Mouse (Mus musculus) ES-Bruce4 (cell line): ENCODE measurements at regions not wholly inside any gene's neighbourhood (a gene's known extent, or its start where the extent isn't known, plus 50 kb on each side); places are given as distances from the start of the nearest gene placed in this dataset.

Experiments used
- H3K27ac ChIP-seq: 2 replicates; pipeline ENCODE4 v1.5.1; 2012; ENCODE audit warnings: low read length, inconsistent platforms; ENCODE audit not compliant: insufficient read depth
- H3K27me3 ChIP-seq: 2 replicates; pipeline ENCODE4 v1.6.1; 2012; ENCODE audit warnings: mild to moderate bottlenecking, low read length, inconsistent platforms; ENCODE audit not compliant: control insufficient read depth, poor library complexity, insufficient read depth, severe bottlenecking
- H3K36me3 ChIP-seq: 2 replicates; pipeline ENCODE4 v1.6.1; 2012; ENCODE audit warnings: inconsistent platforms, mild to moderate bottlenecking, low read length, moderate library complexity; ENCODE audit not compliant: control insufficient read depth, poor library complexity, insufficient read depth, severe bottlenecking
- H3K4me1 ChIP-seq: one replicate; pipeline ENCODE4 v1.8.1; 2011; ENCODE audit warnings: low read length; ENCODE audit not compliant: control insufficient read depth, insufficient read depth
- H3K4me3 ChIP-seq: 2 replicates; pipeline ENCODE4 v1.5.1; 2011; ENCODE audit warnings: low read depth, mild to moderate bottlenecking, low read length
- H3K9ac ChIP-seq: 2 replicates; pipeline ENCODE4 v1.6.1; 2012; ENCODE audit warnings: low read depth, mild to moderate bottlenecking, inconsistent platforms; ENCODE audit not compliant: poor library complexity, severe bottlenecking
- H3K9me3 ChIP-seq: replicated peaks from 2 replicates; pipeline ENCODE4 v1.6.1; 2012; ENCODE audit warnings: mild to moderate bottlenecking, low read length, inconsistent platforms; ENCODE audit not compliant: control insufficient read depth, poor library complexity, insufficient read depth, severe bottlenecking
- CTCF ChIP-seq: IDR thresholded peaks from one replicate; pipeline ENCODE4 v1.8.1; 2011; ENCODE audit warnings: low read depth, low read length
- EP300 ChIP-seq: IDR thresholded peaks from 2 replicates; pipeline ENCODE4 v1.6.1; 2011; ENCODE audit warnings: low read depth, low read length; ENCODE audit not compliant: insufficient read depth
- POLR2A ChIP-seq: IDR thresholded peaks from one replicate; pipeline ENCODE4 v1.8.1; 2011; ENCODE audit warnings: low read length; ENCODE audit not compliant: insufficient read depth

DNA sequence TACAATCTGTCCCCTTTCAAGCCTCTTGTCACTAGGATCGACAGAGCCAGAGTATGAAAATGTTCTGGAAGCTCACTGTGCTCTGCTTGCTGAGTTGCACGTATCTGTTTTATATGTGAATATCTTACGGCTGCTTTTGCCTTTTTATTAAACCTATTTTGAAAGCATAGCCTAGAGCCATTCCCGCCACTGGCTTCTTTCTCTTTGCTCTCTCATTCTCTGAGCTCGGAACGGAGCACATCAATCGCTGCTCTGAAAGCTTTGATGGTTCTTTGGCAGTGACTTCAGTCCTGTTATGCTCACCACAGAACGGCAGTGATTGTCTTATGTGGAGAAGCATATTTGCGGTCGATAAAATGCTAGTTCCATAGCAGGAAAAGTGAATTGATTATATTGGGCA lies 128.9 kb upstream of the Satb2 start:
- Histone ChIP-seq H3K27ac (no peak overlapping the region), H3K9me3 (no peaks in the 10 kb centered on the region), H3K4me1 (no peaks in the 10 kb centered on the region), H3K9ac (no peak overlapping the region), H3K4me3 (no peak overlapping the region), H3K36me3 (no peaks in the 10 kb centered on the region), H3K27me3 (no peaks in the 10 kb centered on the region)
- TF ChIP-seq CTCF, result no peak
- no peak for TF ChIP-seq POLR2A

GRCm38 (mm10) chr1:57120678-57121077 lies 142.2 kb upstream of the Satb2 start:
- Histone ChIP-seq H3K9ac (no peak overlapping the region), H3K36me3 (no peaks in the 10 kb centered on the region), H3K27ac (no peak overlapping the region), H3K9me3 (no peaks in the 10 kb centered on the region), H3K27me3 (no peaks in the 10 kb centered on the region; the same call in 1 of the 2 replicates), H3K4me1 (no peaks in the 10 kb centered on the region), H3K4me3 (no peak overlapping the region)
- TF ChIP-seq CTCF, result no peak
- no peak for TF ChIP-seq POLR2A
- TF ChIP-seq EP300, result no peak

- H3K9me3 ChIP-seq, result no peaks in the 10 kb centered on the region
- H3K27me3 ChIP-seq, result no peaks in the 10 kb centered on the region
- H3K4me3 ChIP-seq, result no peak overlapping the region
- H3K36me3 ChIP-seq, result no peaks in the 10 kb centered on the region
- H3K4me1 ChIP-seq, result no peaks in the 10 kb centered on the region
- no peak overlapping the region for H3K9ac ChIP-seq
- H3K27ac ChIP-seq, result no peak overlapping the region
- no peak for TF ChIP-seq EP300
Measured at GRCm38 (mm10) chr1:57144181-57144580, 165.7 kb upstream of the Satb2 start.

- TF ChIP-seq EP300, result no peak
- TF ChIP-seq CTCF, result no peak
- no peak for TF ChIP-seq POLR2A
- H3K9ac ChIP-seq, result no peak overlapping the region
- no peaks in the 10 kb centered on the region for H3K4me1 ChIP-seq
- H3K27me3 ChIP-seq, result no peaks in the 10 kb centered on the region
- H3K4me3 ChIP-seq, result no peak overlapping the region
- no peak overlapping the region for H3K27ac ChIP-seq
- no peaks in the 10 kb centered on the region for H3K9me3 ChIP-seq
- H3K36me3 ChIP-seq, result no peaks in the 10 kb centered on the region
Measured at GRCm38 (mm10) chr1:57155869-57156268, 177.4 kb upstream of the Satb2 start.

DNA sequence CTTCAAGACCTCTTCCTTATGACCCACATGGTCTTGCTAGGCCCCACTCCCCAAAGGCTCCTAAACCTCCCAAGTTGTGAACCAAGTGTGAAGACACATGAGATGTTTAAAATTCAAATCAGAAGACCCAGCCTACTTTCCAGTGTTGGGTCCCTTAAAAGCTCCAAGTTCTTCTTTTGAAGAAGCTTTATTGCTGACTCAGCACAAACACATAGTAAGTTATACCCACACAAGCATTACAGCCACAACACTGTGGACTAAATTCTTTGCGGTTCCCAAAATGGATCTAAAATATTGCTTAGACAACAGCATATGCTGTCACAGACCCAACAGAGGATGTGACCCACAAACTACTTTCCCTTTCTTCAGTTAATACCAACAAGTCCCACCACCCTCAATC lies 186.0 kb upstream of the Satb2 start:
- H3K9me3 ChIP-seq, result no peaks in the 10 kb centered on the region
- no peaks in the 10 kb centered on the region for H3K4me1 ChIP-seq
- no peak for TF ChIP-seq CTCF
- no peak for TF ChIP-seq POLR2A
- TF ChIP-seq EP300, result no peak
- no peak overlapping the region for H3K4me3 ChIP-seq
- H3K27me3 ChIP-seq, result no peaks in the 10 kb centered on the region
- no peaks in the 10 kb centered on the region for H3K36me3 ChIP-seq
- no peak overlapping the region for H3K27ac ChIP-seq
- H3K9ac ChIP-seq, result no peak overlapping the region

GRCm38 (mm10) chr1:57174289-57174890 lies 195.9 kb upstream of the Satb2 start:
- Histone ChIP-seq H3K9ac (no peak overlapping the region), H3K36me3 (no peaks in the 10 kb centered on the region), H3K4me3 (no peak overlapping the region), H3K4me1 (no peaks in the 10 kb centered on the region), H3K27ac (no peak overlapping the region), H3K27me3 (no peaks in the 10 kb centered on the region), H3K9me3 (no peaks in the 10 kb centered on the region)
- TF ChIP-seq POLR2A, result no peak
- TF ChIP-seq EP300, result no peak
- no peak for TF ChIP-seq CTCF

DNA sequence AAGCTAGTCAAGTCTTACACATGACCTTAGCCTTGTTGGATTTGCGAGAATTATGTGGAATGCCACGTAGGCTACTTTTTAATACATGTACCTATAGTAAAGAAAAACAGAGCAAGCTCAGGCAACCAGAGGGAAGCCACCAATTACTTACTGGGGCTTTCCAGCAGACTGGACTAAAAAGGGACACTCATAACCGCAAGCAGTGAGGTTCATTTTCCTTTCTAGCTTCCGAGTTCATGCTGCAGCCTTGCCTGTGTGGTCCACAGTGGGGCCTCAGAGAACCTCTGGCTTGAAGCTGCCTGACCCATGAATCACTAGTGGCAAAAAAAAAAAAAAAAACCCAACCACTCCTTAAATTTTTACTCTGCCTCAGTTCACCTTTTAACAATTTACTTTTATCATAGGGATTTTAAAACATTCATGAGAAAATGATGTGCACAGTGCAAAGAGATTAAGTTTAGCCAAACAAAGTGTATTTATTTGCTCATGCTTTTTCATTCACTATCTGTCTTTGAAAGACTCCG lies 188.6 kb upstream of the 1700066M21Rik start:
- no peak overlapping the region for H3K27ac ChIP-seq
- no peak for TF ChIP-seq CTCF
- TF ChIP-seq POLR2A, result no peak
- no peak for TF ChIP-seq EP300

More for the DNA sequence above, 188.6 kb upstream of the 1700066M21Rik start:
- no peaks in the 10 kb centered on the region for H3K36me3 ChIP-seq
- no peak overlapping the region for H3K4me3 ChIP-seq
- no peaks in the 10 kb centered on the region for H3K27me3 ChIP-seq
- no peak overlapping the region for H3K9ac ChIP-seq
- no peaks in the 10 kb centered on the region for H3K4me1 ChIP-seq
- H3K9me3 ChIP-seq, result no peaks in the 10 kb centered on the region
